Mouse (Mus musculus): ENCODE measurements around the gene Gm10670. TPM values are rescaled to one million over a fixed set of nuclear protein-coding genes. Genes with fewer than 3 reads are reported as not detected.
"Not testable (repeated sequence)": the region's sequence is repeated elsewhere in the genome, so short reads cannot be mapped to it uniquely, and the experiment has no call there.

Gm10670 gene
- polyA plus RNA-seq (2016; fragmentation: Nextera tagmentation; extraction: Ambion mirVana): not detected in 2 replicates

DNA sequence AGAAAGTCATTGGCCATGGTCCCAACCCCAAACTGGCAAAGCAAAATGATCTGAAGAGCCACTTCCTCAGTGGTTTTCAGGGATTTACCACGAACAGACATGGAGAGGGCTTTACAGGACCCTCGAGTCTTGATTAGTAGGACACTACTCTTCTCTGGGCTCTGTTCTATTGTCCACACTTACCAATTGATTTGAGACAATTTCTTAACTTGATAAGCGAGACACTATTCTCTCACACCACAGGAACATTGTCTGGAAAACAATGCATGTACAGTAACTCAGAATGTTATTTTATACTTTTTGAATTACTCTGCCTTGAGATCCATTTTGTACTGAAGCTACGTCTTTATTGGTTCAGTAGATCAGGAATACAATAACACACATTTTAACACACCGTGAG lies at the start of gene Gm10670:
Gene Gm10670 (minus strand): TSS at position 101 of the 400 bp plus-strand sequence.
- WGBS: no CpG with 5 or more reads among the region's 5 CpGs
- H3K9me3 ChIP-seq (replicated peaks); H3K27ac ChIP-seq; H3K9ac ChIP-seq; H3K36me3 ChIP-seq; H3K27me3 ChIP-seq; ATAC-seq (ENCODE audit: low FRiP score); H3K4me2 ChIP-seq (replicated peaks); H3K4me1 ChIP-seq; H3K4me3 ChIP-seq: not testable (repeated sequence)

GRCm38 (mm10) chr7:20510434-20510833 lies 35.7 kb upstream of the Gm10670 start, which contains the start of gene Vmn1r103:
Vmn1r103 (minus strand) TSS chr7:20510534.
- not testable (repeated sequence) for H3K9me3 ChIP-seq (replicated peaks); H3K4me3 ChIP-seq; H3K27me3 ChIP-seq; H3K4me1 ChIP-seq; H3K36me3 ChIP-seq; H3K4me2 ChIP-seq (replicated peaks); H3K27ac ChIP-seq; H3K9ac ChIP-seq; ATAC-seq (ENCODE audit: low FRiP score)
- WGBS: no CpG with 5 or more reads among the region's 3 CpGs

DNA sequence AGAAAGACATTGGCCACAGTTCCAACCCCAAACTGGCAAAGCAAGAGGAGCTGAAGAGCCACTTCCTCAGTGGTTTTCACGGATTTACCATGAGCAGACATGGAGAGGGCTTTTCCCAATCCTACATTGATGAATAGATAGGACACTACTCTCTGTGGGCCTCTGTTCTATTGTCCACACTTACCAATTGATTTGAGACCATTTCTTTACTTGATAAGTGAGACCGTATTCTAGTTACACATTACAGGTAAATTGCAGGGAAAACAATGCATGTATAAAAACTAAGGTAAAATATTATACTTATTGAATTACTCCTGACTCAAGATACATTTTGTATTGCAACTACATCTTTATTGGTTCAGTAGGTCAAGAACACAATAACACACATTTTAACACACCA lies 32.2 kb downstream of the Gm10670 start, which contains the start of gene Vmn1r101:
Gene Vmn1r101 (minus strand): TSS at position 101 of the 400 bp plus-strand sequence.
- not testable (repeated sequence) for H3K4me2 ChIP-seq (replicated peaks)
- no CpG with 5 or more reads among the region's 2 CpGs for WGBS

More for the DNA sequence above, 32.2 kb downstream of the Gm10670 start, which contains the start of gene Vmn1r101:
- not testable (repeated sequence) for H3K9me3 ChIP-seq (replicated peaks); H3K4me3 ChIP-seq; H3K27me3 ChIP-seq; ATAC-seq (ENCODE audit: low FRiP score); H3K27ac ChIP-seq; H3K9ac ChIP-seq; H3K4me1 ChIP-seq; H3K36me3 ChIP-seq

Other genes starting within 250 kb of the Gm10670 start
- not detected in 2 replicates for gene Gm4498, start 241.1 kb downstream of the Gm10670 start, polyA plus RNA-seq (2016; fragmentation: Nextera tagmentation; extraction: Ambion mirVana)
- gene Gm5890, start 212.1 kb downstream of the Gm10670 start, polyA plus RNA-seq (2016; fragmentation: Nextera tagmentation; extraction: Ambion mirVana): not detected in 2 replicates
- not detected in 2 replicates for gene Gm4133, start 140.9 kb downstream of the Gm10670 start, polyA plus RNA-seq (2016; fragmentation: Nextera tagmentation; extraction: Ambion mirVana)
- gene Gm5728, start 99.5 kb downstream of the Gm10670 start, polyA plus RNA-seq (2016; fragmentation: Nextera tagmentation; extraction: Ambion mirVana): not detected in 2 replicates
- not detected in 2 replicates for gene Vmn1r100, start 57.0 kb downstream of the Gm10670 start, polyA plus RNA-seq (2016; fragmentation: Nextera tagmentation; extraction: Ambion mirVana)
- gene Vmn1r101, start 32.3 kb downstream of the Gm10670 start, polyA plus RNA-seq (2016; fragmentation: Nextera tagmentation; extraction: Ambion mirVana): not detected in 2 replicates
- gene Vmn1r103, start 35.6 kb upstream of the Gm10670 start, polyA plus RNA-seq (2016; fragmentation: Nextera tagmentation; extraction: Ambion mirVana): not detected in 2 replicates
- gene Vmn1r104, start 58.9 kb upstream of the Gm10670 start, polyA plus RNA-seq (2016; fragmentation: Nextera tagmentation; extraction: Ambion mirVana): not detected in 2 replicates
- not detected in 2 replicates for gene Gm5726, start 70.8 kb upstream of the Gm10670 start, polyA plus RNA-seq (2016; fragmentation: Nextera tagmentation; extraction: Ambion mirVana)
- not detected in 2 replicates for gene Gm4141, start 101.3 kb upstream of the Gm10670 start, polyA plus RNA-seq (2016; fragmentation: Nextera tagmentation; extraction: Ambion mirVana)
- not detected in 2 replicates for gene Gm4513, start 124.1 kb upstream of the Gm10670 start, polyA plus RNA-seq (2016; fragmentation: Nextera tagmentation; extraction: Ambion mirVana)
- not detected in 2 replicates for gene Vmn1r107, start 194.0 kb upstream of the Gm10670 start, polyA plus RNA-seq (2016; fragmentation: Nextera tagmentation; extraction: Ambion mirVana)
- not detected in 2 replicates for gene Vmn1r111, start 228.3 kb upstream of the Gm10670 start, polyA plus RNA-seq (2016; fragmentation: Nextera tagmentation; extraction: Ambion mirVana)